Mouse (Mus musculus) urinary bladder, postnatal 10 days (tissue): ENCODE measurements around the gene Gm17949.
A peak's percentile ranks its signal among the peaks of the same experiment; 100 is the strongest.

ENCODE experiments used
- DNase-seq: peaks from one replicate; pipeline ENCODE4 v3.0.0; 2022; ENCODE audit warnings: low spot score

The Gm17949 gene

DNA sequence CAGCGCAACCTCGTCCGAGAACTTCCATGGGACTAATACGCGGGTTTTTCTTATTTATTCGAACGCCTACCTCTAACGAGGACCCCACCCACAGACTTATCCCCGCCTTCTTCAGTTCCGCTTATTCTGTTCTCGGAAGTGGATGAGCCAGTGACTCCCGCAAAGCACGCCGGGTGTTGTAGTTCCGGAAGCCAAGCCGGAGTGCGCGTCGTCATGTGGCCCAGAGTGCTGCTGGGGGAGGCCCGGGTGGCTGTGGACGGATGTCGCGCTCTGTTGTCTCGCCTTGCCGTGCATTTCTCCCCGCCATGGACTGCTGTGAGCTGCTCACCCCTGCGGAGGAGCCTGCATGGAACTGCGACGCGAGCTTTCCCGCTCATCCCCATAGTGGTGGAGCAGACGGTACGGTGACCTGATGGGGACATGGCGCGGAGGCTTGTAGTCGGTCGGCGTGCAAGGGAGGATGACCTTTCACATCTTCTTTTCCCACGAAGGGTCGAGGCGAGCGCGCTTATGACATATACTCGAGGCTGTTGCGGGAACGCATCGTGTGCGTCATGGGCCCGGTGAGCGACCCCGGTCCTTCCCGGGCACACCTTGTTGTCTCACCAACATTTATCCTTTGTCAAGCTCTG, 21.0 kb upstream of the Gm17949 start, which contains the start of gene Clpp:
Gene Clpp (plus strand): TSS at position 191 of the 632 bp plus-strand sequence.
- peak; percentile 69 for DNase-seq

DNA sequence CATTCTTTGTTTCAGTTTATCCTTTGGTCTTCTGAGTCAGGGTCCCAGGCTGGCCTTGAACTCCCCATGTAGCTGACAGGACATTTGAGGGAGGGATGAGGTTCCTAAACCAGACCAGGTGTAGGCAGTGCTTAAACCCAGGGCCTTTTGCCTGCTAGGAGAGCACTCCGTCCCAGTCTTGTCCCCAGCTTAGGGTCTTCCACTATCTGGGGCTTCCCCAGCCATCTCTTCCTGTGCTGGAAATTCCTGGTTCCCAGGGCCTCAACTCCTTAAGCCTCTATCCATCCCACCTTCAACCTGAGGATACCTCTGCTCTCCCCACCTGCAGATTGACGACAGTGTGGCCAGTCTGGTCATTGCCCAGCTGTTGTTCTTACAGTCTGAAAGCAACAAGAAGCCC, 20.3 kb upstream of the Gm17949 start:
- no peak for DNase-seq

DNA sequence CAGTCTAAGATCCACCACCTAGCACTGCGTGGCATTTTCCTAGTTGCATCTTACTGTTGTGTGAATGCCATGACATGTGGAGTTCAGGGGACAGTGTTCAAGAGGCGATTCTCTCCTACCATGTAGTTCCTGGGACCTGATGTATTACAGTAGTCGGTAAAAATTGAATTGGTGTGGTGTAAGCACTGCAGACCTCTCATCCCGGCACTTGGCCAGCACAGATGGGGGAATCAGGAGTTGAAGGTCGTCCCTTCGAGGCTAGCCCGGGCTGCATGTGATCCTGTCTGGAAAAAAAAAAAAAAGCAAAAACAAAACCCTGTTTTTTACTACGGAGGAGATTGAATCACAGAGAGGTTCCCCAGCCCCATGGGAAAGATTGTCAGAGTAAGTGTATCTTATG, 16.2 kb upstream of the Gm17949 start:
- no peak for DNase-seq

DNA sequence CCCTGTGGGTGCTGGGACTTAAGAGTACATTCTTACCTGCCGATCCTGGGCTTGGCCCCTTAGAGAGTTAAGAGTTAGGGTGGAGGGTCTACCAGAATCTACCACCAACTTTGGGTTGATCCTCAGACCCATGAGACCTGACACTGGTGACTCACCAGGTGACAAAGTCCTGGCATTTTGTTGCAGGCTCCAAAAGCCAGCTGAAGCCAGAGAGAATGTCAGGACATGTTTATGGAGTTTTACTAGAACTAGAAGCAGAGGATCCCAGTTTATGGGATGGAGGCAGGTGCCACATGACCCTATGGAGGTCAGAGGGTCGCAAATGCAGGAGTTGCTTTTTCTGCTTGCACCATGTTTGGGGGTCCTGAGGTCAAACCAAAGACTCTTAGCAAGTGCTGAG, 14.8 kb upstream of the Gm17949 start:
- no peak for DNase-seq

DNA sequence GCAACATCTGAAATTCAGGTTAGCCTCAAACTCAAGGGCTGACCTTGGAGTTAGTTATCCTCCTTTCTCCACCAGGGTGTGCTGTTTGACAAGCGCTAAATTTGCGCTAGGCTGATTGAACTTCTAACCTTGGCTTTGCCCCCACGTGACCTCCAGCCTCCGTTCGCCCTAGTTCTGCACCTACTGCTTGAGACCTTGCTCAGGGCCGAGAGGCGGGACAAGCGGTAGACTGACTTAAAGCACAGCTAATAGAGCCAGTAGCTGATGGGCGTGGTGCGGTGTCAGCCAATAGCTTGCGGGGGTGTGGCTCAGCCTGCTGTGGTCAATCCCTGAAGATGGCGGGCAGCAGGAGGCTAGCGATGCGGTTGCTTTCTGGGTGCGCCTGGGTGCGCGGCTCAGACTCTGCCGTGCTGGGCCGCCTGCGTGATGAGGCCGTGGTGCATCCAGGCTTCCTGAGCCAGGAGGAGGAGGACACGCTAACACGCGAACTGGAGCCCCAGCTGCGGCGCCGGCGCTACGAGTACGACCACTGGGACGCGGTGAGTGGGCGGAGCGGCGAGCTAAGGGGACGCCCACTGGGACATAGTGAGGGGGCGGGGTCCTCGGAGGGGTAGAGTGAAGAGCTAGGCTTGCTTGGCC, 14.1 kb upstream of the Gm17949 start, which contains the start of gene Alkbh7:
Gene Alkbh7 (plus strand): TSS at position 311 of the 639 bp plus-strand sequence.
- peak; percentile 64 for DNase-seq

DNA sequence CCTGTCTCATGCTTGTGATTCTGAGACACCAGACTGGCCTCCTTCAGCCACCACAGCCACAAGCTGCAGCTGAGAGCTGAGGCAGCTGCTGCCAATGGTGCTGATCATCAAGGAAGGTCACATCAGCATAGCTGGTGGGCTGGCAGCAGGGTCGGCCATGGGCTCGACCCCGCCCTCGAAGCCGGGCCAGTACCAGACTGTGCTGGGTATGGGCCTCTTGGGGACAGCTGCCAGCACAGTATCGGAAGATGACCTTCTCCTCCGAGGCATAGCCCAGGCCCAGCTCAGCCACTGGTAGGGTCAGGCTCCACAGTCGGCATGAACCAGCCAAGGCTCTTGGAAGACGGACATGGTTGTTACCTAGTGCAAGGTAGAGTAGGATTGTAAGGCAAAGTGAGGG, 11.9 kb upstream of the Gm17949 start:
- DNase-seq, result no peak

DNA sequence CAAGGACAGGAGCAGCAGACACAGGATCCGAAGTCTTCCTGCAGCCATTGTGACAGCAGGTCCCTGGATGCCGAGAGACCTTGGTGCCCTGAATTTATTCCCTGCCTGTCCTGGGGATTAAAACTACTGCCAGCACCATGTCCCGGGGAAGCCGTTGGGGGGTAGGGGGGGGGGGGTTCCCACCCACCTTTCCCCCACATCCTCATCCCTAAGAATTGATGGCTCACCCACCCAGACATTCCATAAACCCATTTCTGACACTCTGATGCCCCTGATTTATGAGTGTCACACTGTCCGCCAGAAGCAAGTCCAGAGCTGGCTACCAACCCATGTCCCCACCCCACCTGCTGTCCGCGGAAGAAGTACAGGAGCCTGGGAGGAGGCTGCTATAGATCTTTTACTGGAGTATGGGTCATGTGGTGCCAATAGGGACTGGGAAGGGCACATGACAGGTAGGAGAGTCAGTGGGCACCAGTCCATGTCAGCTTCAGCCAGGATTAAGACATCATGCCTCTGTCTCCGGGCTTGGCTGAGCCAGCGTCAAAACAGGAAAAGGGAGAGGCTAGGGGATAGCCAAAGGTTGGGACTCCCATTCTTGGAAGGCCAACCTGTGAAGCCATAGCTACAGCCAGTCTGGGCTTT, 11.2 kb upstream of the Gm17949 start, which contains the start of gene Pspn:
Gene Pspn (minus strand): TSS at position 51 of the 642 bp plus-strand sequence.
- no peak for DNase-seq

DNA sequence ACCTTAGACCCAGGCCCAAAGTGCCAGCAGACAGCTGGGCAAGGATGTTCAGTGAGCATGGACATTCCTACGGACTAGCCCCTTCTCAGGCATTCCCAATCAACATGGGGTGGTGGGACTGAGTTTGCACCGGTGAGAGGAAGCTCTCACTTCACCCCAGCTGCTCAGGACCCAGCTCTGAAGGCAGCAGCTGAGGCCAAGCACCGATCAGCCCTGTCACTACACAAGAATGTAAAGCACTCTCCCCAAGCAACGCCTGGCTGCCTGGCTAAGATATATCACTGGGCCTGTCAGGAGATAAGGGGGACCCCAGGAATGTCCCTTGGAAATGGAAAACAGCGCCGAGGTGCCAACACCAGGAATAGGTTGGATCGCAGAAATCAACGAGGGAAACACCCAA, 10.0 kb upstream of the Gm17949 start:
- DNase-seq, result no peak

DNA sequence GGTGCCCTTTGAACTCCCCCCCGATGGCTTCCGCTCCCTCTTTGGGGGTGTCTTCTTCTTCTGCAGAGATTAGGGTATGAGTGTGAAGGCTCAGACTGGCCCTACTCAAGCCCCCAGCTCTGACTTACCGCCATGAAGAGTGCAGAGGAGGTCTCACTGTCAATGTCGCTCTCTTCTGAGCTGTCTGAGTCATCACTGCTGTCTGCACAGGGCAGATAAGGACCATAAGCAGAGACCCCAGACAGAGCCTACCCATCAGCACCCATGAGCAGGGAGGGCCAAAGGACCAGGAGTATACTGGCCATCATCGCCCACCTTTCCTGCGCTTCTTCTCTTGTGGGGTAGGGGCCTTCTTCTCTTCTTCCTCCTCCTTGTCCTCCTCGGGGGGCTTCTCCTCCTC, 7.3 kb upstream of the Gm17949 start:
- DNase-seq, result no peak

DNA sequence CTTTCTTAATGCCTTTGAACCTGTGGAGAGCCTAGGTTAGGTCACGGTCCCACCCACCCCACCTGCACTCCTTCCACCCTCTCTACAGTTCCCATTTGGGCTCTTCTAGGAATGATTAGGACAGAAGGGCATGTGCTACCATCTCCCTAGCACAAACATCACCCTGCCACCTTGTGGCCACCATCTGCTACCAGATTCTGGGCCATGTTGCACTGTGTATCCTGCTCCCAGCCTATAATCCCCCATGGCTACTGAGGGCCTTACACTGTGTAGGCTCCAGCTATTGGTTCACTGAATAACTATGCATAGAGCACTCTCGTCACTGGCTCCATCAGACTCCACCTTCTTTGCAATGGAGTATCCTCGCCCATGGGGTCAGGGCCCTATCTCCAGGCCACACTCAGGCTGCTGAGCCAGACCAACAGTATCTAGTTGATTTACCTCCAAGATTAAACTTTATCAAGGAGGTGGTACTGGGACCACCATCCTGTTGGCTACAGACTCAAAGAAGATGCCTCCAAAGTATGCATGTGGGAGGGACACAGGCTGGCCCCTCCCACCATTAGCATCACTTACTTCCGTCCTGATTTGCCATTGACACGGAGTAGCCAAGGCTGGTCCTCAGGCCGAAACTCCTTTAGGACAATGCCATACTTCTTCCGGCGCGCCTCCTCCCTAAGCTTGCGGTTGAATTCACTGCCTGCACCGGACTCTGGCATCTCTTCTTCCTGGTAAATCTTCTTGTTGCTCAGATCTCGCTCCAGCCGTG, 3.9 kb upstream of the Gm17949 start:
- no peak for DNase-seq

DNA sequence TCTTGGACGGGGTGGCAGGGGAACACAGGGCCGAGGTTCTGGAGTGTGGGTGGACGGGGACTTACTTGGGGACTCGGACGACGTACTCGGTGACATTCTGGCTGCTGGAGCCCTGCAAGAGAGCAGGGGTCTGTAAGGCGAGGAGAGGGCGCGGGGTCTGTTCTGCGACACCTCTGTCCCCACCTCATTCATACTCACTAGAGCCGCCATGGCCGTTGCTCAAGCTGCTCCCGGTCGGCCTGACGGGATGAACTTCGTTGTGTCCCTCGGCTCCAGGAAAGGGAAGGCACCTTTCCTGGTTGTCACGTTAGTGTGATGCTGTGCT, 396 bp upstream of the Gm17949 start:
- no peak for DNase-seq

DNA sequence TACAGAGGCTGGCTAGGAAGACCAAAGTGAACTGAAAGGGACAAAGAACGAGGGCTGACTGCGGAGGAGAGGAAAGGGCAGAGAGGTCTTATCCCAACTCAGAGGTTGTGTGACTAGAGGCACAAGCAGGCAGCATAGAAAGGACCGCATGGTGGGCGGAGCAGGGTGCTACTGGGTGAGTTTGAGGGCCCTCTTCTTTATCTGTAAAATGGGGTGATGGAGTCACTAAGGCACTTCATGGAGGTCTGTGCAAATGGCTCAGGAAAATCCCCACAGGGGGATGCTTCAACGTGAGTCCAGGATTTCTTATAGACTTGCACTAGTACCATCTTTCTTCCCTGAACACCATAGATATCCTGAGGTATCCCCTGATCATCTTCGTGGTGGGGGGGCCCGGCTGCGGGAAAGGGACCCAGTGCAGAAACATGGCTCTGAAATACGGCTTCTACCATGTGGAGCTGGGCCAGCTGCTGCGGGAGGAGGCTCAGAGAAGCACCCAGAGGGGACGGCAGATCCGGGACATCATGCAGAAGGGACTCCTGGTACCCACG, 1.1 kb downstream of the Gm17949 start:
- DNase-seq, result no peak

DNA sequence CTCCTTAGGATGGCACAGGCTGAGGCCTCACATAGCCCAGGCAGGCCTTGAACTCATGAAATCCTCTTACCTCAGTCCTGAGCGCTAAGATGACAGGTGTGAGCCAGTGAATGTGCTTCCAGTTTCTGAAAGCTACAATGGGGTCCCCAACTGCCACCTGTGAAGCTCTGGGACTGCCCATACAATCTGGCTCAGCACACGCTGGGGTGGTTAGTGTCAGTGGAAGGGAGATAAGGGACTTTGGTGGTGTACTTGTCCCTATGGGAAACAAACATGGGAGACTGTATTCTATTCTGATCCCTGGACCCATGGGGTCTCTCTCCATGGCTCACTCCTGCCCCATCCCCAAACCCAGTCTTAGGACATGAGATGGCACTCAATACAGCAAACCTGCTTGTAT, 8.4 kb downstream of the Gm17949 start:
- no peak for DNase-seq

DNA sequence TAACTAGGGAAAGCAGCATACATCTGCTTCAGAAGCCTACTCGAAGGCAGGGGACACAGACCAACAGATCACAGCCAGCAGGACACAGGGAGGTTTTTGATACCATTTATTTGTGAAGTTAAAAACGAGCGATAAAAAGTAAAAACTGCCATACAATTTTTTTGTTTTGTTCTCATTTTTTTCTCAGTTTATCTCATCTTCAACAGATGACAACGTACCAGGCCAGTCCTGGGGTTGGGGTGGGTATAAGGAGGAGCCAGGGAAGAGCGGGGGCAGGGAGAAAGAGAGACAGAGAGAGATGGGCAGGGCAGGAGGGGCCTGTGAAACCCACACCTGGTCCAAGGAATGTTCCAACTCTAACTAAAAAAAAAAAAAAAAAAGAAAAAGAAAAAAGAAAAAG, 9.7 kb downstream of the Gm17949 start:
- DNase-seq, result no peak

DNA sequence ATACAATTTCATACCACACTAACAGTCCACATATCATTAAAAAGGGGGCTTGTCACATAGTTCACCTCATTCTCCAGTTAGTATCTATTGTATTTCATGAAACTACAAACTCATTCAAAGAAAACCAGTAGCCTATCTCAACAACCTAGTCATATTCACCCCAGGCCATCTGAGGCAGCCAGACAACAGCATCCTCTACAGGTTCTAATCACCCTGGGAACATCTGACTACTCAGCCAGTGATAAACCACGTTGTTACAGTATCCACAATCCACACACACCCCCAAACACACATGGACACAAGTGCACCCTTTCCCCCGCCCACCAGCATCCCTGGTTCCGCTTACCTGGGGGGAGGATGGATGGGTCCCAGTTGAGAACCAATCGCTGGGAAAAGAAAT, 16.2 kb downstream of the Gm17949 start:
- no peak for DNase-seq

DNA sequence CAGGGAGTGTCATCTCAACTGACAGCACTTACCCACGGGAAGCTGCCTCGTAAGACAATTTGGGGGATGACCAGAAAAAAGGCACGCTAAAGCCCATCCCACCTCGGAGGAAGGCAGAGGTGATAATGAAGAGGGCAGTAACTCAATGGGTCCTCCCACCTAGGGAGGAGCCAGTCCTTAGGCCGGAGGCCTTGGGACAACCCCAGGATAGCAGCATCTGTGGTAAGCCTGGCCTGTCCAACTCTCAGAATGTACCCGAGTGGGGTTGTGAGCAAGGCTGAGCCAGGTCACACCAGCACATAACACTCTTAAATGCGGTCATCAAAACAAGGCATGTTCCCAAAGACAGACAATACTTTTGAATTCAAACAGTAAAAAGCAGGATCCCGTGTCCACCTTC, 18.4 kb downstream of the Gm17949 start:
- no peak for DNase-seq

DNA sequence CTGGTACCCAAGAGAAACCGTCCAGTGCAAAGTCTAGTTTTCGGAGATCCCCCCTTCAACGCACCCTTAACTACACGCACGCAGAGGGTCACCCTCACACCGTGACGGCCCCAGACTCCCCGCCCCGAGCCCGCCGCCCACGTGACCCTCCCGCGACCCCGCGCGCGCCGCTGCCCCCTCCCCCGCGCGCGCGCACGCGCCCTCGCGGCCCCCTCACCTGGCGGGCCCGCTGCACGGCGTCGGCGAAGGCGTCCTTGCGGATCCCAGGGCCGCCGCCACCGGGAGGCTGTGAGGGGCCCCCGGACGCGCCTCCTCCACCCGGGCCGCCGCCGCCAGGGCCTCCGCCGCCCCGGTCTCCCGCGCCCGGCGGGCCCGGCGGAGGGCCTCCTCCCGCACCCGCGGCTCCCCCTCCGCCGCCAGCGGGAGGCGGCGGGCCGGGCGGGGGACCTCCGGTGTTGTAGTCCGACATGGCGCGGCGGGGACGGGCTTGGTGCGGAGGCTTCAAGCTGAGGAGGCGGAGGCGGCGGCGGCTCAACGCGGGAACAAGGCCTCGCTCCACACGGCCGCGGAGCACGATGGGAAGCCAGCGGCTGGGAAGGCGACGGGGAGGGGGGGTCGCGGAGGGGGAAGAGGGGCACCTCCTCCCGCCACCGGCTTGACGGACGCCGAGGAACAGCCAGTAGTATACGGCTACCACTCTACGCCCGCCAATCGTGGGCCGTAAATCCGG, 19.8 kb downstream of the Gm17949 start, which contains the start of gene Khsrp:
Gene Khsrp (minus strand): TSS at position 592 of the 730 bp plus-strand sequence.
- DNase-seq, result no peak

DNA sequence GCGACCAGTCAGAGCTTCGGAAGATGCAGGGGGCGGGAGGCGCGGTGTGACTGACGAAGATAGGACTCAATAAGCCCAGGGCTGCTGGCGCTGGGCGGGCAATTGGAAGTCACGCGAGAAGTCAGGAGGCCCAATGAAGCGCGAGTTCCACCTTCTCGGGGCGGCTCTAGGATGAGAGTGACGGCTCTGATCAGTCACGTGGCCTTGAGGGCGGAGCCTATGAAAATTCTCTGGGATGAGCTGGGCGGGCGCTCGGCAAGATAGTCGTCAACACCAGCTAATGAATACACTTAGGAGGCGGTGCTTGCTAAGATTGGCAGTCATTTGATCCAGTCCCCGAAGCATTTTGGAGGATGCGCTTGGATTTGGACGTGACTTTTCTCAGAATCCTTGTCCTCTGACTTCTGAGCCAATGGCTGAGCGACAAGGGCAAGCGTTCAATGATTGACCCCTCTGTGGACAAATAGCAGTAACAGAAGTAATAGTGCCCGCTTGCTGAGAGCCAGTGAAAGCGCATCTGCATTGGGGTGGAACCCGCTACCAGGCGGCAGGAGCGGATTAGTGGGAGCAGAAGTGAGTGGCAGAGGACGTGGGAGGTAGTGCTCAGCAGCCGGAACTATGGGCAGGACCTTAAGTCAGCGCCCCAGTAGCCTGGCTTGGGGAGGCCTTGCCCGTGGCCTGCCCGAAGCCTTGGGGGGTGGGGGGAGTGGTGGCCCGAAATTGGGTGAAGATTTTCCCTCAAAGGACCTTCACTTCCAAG, 20.6 kb downstream of the Gm17949 start:
- DNase-seq, result peak; percentile 93

DNA sequence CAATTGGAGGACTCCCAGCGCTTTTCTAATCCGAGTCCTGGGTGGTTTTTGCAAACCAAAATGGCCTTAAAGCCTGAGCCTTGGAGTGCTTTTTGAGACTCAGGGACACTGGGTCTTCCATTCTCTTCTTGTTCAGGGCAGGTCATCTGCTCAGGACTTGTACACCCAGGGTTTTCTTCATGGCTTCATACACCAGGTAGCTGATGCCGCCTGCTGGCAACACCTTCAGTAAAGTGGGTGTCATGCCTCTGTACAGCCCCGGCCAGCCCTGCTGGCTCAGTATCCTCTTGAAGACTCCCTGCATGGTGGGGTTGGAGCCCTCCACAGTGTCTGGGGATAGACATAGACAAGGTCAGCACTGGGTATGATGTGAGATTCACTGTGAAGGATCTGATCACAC, 21.6 kb downstream of the Gm17949 start:
- no peak for DNase-seq

DNA sequence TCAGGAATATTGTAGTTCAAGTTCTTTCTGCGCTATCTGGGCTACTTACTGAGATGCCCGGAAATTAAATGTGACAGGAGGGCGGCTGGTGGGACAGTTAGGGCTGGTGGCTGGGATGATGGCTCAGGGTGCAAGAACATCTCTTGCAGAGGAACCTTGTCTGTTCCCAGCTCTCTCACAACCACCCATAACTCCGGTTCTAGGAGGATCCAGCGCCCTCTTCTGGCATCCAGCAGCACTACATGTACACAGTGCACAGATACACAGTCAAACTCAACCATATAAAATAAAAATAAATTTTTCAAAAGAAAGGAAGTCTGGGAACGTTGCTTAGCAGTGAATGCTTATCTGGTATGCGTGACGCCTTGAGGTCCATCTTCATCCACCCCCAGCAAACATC, 27.7 kb downstream of the Gm17949 start:
- DNase-seq, result no peak

DNA sequence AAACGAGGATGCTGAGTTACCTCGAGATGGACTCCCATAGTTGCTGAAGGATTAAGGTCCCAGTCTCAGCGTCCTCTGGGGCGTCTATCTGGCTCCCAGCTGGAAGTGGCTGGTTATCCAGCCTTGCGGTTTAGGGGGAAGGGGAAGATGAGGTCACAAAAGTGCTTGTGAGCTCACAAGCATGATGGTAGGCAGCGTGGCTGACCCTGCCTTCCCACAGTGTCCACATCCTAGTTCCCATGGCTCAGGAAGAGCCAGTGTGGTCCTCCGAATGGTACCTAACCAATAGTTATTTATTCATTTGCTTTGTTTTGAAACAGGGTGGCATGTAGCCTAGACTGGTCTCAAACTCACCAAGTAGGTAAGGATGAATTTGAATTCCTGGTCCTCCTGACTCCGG, 30.3 kb downstream of the Gm17949 start, which contains the start of gene Slc25a41:
Gene Slc25a41 (minus strand): TSS at position 101 of the 400 bp plus-strand sequence.
- no peak for DNase-seq
